Mouse (Mus musculus): ENCODE results near the gene Schip1.

DNA sequence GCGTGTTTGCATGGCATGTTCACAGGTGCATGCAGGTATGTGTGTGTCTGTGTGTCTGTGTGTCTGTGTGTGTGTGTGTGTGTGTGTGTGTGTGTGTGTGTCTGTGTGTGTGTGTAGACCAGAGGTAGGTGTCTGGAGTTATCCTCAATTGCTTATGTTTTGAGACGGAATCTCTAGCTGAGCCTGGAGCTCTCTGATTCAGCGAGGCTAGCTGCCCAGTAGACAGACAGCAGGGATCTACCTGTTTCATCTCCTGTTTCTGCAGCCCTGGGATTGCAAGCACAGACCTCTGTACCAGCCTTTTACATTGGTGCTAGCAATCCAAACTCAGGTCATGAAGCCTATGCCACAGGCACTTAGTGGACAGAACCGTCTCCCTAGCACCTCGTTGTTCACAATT lies 363.5 kb downstream of the Schip1 start:
- TF ChIP-seq CTCF (IDR thresholded peaks at IDR 0.05; ENCODE audit: low read depth): no peak
- TF ChIP-seq EP300 (IDR thresholded peaks at IDR 0.05; ENCODE audit: low read depth): no peak
